Mouse (Mus musculus): ENCODE measurements around the gene Fxyd6. TPM values are rescaled to one million over a fixed set of nuclear protein-coding genes. Genes with fewer than 3 reads are reported as not detected.

Gene Fxyd6
- total RNA-seq, 1 experiment: 98.9 TPM

GRCm38 (mm10) chr9:45433119-45433518 lies 63.1 kb downstream of the Fxyd6 start:
- DNase-seq (ENCODE audit: low read depth, low spot score): no peak
- no peaks in the 10 kb centered on the region for H3K9me3 ChIP-seq (ENCODE audit: control insufficient read depth, insufficient read depth, low read depth, low read length)
- no peak for TF ChIP-seq HCFC1 (IDR thresholded peaks at IDR 0.05; ENCODE audit: borderline replicate concordance, insufficient read depth, low read length)
- no peak for TF ChIP-seq MAFK (IDR thresholded peaks at IDR 0.05; ENCODE audit: insufficient read depth, low read depth, low read length)
- TF ChIP-seq ZNF384 (IDR thresholded peaks at IDR 0.05; ENCODE audit: low read depth, low read length): no peak
- TF ChIP-seq CHD2 (IDR thresholded peaks at IDR 0.05; ENCODE audit: low read depth, low read length): no peak
- TF ChIP-seq ZC3H11A (IDR thresholded peaks at IDR 0.05; ENCODE audit: borderline replicate concordance, low read depth, low read length): no peak
- peaks cover 0 to 3% of the 10 kb centered on the region in 2 experiments; a peak in 1 of 4 replicates for H3K4me1 ChIP-seq (ENCODE audit: control insufficient read depth in 2 of 2, insufficient read depth in 2 of 2, low read length in 2 of 2, poor library complexity in 1 of 2)
- in situ Hi-C loops (cut with MboI; ENCODE audit: low sequenced_read_pairs in 2 of 2, unreplicated experiment in 2 of 2): no loop called here
- H3K27ac ChIP-seq (ENCODE audit: insufficient read depth, low read depth, low read length, poor library complexity, severe bottlenecking): no peak overlapping the region
- no peaks in the 10 kb centered on the region for H3K36me3 ChIP-seq (ENCODE audit: control insufficient read depth, insufficient read depth, low read length, poor library complexity, severe bottlenecking)
- no peak overlapping the region for H3K9ac ChIP-seq (ENCODE audit: insufficient read depth, low read depth, low read length, poor library complexity, severe bottlenecking)
- peak overlapping the region in 1 of 2 experiments; percentile 75; a peak in 1 of 4 replicates for H3K4me3 ChIP-seq (ENCODE audit: insufficient read depth in 1 of 2, low read depth in 1 of 2, low read length in 2 of 2, poor library complexity in 1 of 2, severe bottlenecking in 1 of 2)

- no peaks in the 10 kb centered on the region for H3K36me3 ChIP-seq (ENCODE audit: control insufficient read depth, insufficient read depth, low read length, poor library complexity, severe bottlenecking)
- in situ Hi-C loops (cut with MboI; ENCODE audit: low sequenced_read_pairs in 2 of 2, unreplicated experiment in 2 of 2): no loop called here
- TF ChIP-seq ZNF384 (IDR thresholded peaks at IDR 0.05; ENCODE audit: low read depth, low read length) (no peak), CHD2 (IDR thresholded peaks at IDR 0.05; ENCODE audit: low read depth, low read length) (no peak), HCFC1 (IDR thresholded peaks at IDR 0.05; ENCODE audit: borderline replicate concordance, insufficient read depth, low read length) (no peak), MAFK (IDR thresholded peaks at IDR 0.05; ENCODE audit: insufficient read depth, low read depth, low read length) (no peak), ZC3H11A (IDR thresholded peaks at IDR 0.05; ENCODE audit: borderline replicate concordance, low read depth, low read length) (no peak)
- H3K9me3 ChIP-seq (ENCODE audit: control insufficient read depth, insufficient read depth, low read depth, low read length): no peaks in the 10 kb centered on the region
- no peak overlapping the region for H3K4me3 ChIP-seq (ENCODE audit: insufficient read depth in 1 of 2, low read depth in 1 of 2, low read length in 2 of 2, poor library complexity in 1 of 2, severe bottlenecking in 1 of 2)
- DNase-seq (ENCODE audit: low read depth, low spot score): no peak
- no peak overlapping the region for H3K9ac ChIP-seq (ENCODE audit: insufficient read depth, low read depth, low read length, poor library complexity, severe bottlenecking)
- H3K27ac ChIP-seq (ENCODE audit: insufficient read depth, low read depth, low read length, poor library complexity, severe bottlenecking): no peak overlapping the region
- H3K4me1 ChIP-seq (ENCODE audit: control insufficient read depth in 2 of 2, insufficient read depth in 2 of 2, low read length in 2 of 2, poor library complexity in 1 of 2): peaks cover 0 to 3% of the 10 kb centered on the region in 2 experiments; a peak in 1 of 4 replicates
Observed at GRCm38 (mm10) chr9:45434171-45434570, 64.2 kb downstream of the Fxyd6 start.

GRCm38 (mm10) chr9:45439025-45439424 lies 69.0 kb downstream of the Fxyd6 start:
- Histone ChIP-seq H3K27ac (ENCODE audit: insufficient read depth, low read depth, low read length, poor library complexity, severe bottlenecking) (no peak overlapping the region), H3K4me3 (ENCODE audit: insufficient read depth in 1 of 2, low read depth in 1 of 2, low read length in 2 of 2, poor library complexity in 1 of 2, severe bottlenecking in 1 of 2) (no peak overlapping the region), H3K9me3 (ENCODE audit: control insufficient read depth, insufficient read depth, low read depth, low read length) (no peaks in the 10 kb centered on the region), H3K4me1 (ENCODE audit: control insufficient read depth in 2 of 2, insufficient read depth in 2 of 2, low read length in 2 of 2, poor library complexity in 1 of 2) (no peaks in the 10 kb centered on the region; a peak in 1 of 4 replicates), H3K9ac (ENCODE audit: insufficient read depth, low read depth, low read length, poor library complexity, severe bottlenecking) (no peak overlapping the region), H3K36me3 (ENCODE audit: control insufficient read depth, insufficient read depth, low read length, poor library complexity, severe bottlenecking) (no peaks in the 10 kb centered on the region)
- in situ Hi-C loops (cut with MboI; ENCODE audit: low sequenced_read_pairs in 2 of 2, unreplicated experiment in 2 of 2): no loop called here
- TF ChIP-seq ZNF384 (IDR thresholded peaks at IDR 0.05; ENCODE audit: low read depth, low read length): no peak
- TF ChIP-seq HCFC1 (IDR thresholded peaks at IDR 0.05; ENCODE audit: borderline replicate concordance, insufficient read depth, low read length): no peak
- no peak for DNase-seq (ENCODE audit: low read depth, low spot score)

- in situ Hi-C loops (cut with MboI; ENCODE audit: low sequenced_read_pairs in 2 of 2, unreplicated experiment in 2 of 2): no loop called here
- no peaks in the 10 kb centered on the region; a peak in 1 of 4 replicates for H3K4me1 ChIP-seq (ENCODE audit: control insufficient read depth in 2 of 2, insufficient read depth in 2 of 2, low read length in 2 of 2, poor library complexity in 1 of 2)
- H3K9ac ChIP-seq (ENCODE audit: insufficient read depth, low read depth, low read length, poor library complexity, severe bottlenecking): no peak overlapping the region
- TF ChIP-seq MAFK (IDR thresholded peaks at IDR 0.05; ENCODE audit: insufficient read depth, low read depth, low read length): no peak
- TF ChIP-seq CHD2 (IDR thresholded peaks at IDR 0.05; ENCODE audit: low read depth, low read length): no peak
- no peak for TF ChIP-seq ZNF384 (IDR thresholded peaks at IDR 0.05; ENCODE audit: low read depth, low read length)
- TF ChIP-seq ZC3H11A (IDR thresholded peaks at IDR 0.05; ENCODE audit: borderline replicate concordance, low read depth, low read length): no peak
- no peak for TF ChIP-seq HCFC1 (IDR thresholded peaks at IDR 0.05; ENCODE audit: borderline replicate concordance, insufficient read depth, low read length)
- H3K9me3 ChIP-seq (ENCODE audit: control insufficient read depth, insufficient read depth, low read depth, low read length): no peaks in the 10 kb centered on the region
- H3K4me3 ChIP-seq (ENCODE audit: insufficient read depth in 1 of 2, low read depth in 1 of 2, low read length in 2 of 2, poor library complexity in 1 of 2, severe bottlenecking in 1 of 2): no peak overlapping the region
- no peak for DNase-seq (ENCODE audit: low read depth, low spot score)
- no peaks in the 10 kb centered on the region for H3K36me3 ChIP-seq (ENCODE audit: control insufficient read depth, insufficient read depth, low read length, poor library complexity, severe bottlenecking)
- H3K27ac ChIP-seq (ENCODE audit: insufficient read depth, low read depth, low read length, poor library complexity, severe bottlenecking): no peak overlapping the region
Observed at GRCm38 (mm10) chr9:45440083-45440784, 70.2 kb downstream of the Fxyd6 start.

Data from ES-E14 (cell line).